Mouse (Mus musculus): Measurements from ENCODE around the gene Map1b. TPM values are rescaled to one million over a fixed set of nuclear protein-coding genes. Genes with fewer than 3 reads are reported as not detected.

Map1b gene
- total RNA-seq, 2 experiments from 2014 or later, result 20.6 to 24.3 TPM

DNA sequence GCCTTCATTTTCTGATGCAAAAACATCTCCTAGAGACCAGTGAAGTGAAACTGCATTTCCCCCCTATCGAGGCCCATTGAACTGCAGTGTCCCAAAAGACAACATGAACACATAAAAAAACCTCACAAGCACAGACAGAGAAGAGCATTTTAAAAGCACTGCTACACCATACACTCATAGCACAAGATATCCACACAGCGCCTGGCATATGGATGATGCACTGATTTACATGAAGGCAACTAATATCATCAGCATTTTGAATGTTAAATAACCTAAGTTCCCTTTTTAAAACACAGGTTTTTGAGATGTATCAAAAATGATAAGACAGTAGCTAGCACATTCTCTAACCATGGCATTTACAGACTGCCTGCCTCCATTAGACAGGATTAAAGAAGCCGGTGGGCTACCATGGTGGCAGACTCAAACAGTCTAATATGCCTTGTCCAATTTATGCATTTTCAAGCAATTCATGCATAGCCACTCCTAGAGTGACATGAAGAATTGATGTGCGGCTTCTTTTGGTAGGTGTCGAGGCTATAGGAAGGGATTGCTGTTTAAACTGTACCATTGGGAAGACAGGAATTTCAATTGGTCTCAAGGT lies 22.9 kb downstream of the Map1b start:
- intact Hi-C loops (cut with DNase I), result no loop called here

DNA sequence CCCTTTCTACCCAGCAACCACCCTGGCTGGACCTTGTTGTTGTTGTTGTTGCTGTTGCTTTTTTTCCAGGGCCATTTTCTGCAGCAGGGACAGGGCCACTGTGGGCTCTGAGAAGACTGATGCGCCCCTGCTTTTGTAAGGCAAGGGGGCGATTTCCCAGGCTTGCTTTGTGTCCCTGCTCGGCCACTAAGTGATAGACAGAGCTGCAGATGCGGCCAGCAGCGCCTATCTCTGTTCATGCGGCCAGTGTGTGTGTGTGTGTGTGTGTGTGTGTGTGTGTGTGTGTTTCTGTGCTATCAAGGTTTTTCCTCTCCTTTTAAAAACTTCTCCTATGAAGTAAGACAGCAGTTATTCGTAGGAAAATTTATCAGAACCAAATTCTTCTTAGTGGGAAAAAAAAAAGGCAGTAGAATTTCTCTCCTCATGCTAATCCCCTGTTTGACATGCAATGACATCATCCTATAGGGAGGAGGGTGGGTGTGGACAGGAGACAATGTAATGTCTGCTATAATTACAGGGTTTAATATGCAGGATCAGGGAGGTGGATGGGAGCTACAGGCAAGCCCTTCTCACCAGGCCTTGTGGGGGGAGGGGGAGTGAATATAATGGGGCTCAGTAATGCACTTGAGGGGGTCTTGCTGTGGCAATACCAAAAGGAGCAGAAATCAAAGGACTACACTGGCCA lies 23.6 kb downstream of the Map1b start:
- DNase-seq, result no peak
- intact Hi-C loops (cut with DNase I), result no loop called here

More for the DNA sequence above, 22.9 kb downstream of the Map1b start:
- no peak for DNase-seq

- DNase-seq, result no peak
- intact Hi-C loops (cut with DNase I), result no loop called here
Measured at GRCm38 (mm10) chr13:99489998-99490397, 26.3 kb downstream of the Map1b start.

- no peak for DNase-seq
- intact Hi-C loops (cut with DNase I), result no loop called here
Measured at GRCm38 (mm10) chr13:99489175-99489574, 27.2 kb downstream of the Map1b start.

- intact Hi-C loops (cut with DNase I), result no loop called here
- DNase-seq, result no peak
Measured at GRCm38 (mm10) chr13:99485861-99486260, 30.5 kb downstream of the Map1b start.

- no peak for DNase-seq
Measured at GRCm38 (mm10) chr13:99485331-99485733, 31.0 kb downstream of the Map1b start.

DNA sequence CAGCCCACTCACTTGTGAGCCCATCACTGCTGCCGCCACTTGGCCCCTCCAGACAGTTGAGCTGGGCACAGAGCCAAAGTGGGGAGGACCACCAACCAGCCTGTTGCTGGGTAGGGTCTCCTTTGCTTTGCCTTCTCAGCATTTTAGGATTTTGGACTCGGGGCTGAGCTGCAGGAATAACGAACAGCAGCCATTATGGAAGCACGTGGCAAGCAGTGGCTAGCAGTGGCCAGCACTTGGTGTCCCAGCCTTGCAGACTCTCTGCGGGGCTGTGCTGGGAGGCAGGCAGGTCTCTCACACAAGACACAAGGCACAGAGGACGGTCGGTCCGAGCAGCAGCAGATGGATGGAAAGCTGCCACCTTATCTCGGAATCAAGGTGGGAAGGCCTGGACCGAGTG lies 31.4 kb downstream of the Map1b start:
- DNase-seq, result no peak
- intact Hi-C loops (cut with DNase I), result no loop called here

More at GRCm38 (mm10) chr13:99485331-99485733, 31.0 kb downstream of the Map1b start:
- intact Hi-C loops (cut with DNase I), result no loop called here

- DNase-seq, result no peak
- intact Hi-C loops (cut with DNase I), result no loop called here
Measured at GRCm38 (mm10) chr13:99483433-99483832, 32.9 kb downstream of the Map1b start.

GRCm38 (mm10) chr13:99475488-99475887 lies 40.9 kb downstream of the Map1b start:
- peak in 1 of 2 experiments; percentile 16 for DNase-seq
- intact Hi-C loops (cut with DNase I), result no loop called here

DNA sequence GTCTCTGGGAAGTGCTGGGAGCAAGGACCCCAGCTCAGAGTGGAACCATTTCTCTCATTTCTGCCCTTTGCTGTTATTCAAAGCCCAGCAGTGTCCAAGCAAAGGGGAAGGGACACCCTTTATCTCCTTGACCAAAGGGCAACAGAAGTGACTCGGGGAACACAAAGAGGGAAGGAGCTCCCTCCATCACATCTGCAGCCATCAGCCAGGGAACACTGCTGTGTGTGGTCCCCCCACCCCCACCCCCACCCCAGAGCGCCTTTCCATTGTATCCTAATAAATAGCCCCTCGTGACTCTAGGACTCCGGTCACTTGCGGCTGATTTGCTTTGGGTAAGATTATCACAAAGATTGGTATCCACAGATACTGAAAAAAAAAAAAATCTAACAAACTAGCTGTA lies 41.3 kb downstream of the Map1b start:
- intact Hi-C loops (cut with DNase I), result no loop called here
- DNase-seq, result no peak

DNA sequence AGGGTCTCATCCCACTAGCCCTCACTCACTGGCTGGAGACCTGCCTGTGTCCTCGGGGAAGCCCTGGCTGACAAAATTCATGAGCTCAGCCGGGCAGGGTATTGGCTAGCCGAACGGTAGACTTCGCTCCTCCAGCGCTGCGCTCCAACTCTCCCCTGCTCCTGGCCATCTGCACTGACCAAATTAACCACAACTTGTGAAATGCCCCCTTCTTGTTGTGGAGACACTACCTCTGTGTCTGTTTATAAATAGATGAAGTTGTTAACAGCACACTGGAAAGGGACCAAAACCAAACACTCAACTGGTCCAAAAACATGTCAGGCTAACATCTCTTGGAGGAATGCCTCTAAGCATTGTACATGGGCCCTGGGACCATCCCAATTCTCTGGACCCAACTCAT lies 42.2 kb downstream of the Map1b start:
- intact Hi-C loops (cut with DNase I), result no loop called here
- DNase-seq, result no peak

GRCm38 (mm10) chr13:99472028-99472427 lies 44.3 kb downstream of the Map1b start:
- intact Hi-C loops (cut with DNase I), result no loop called here
- DNase-seq, result no peak

- DNase-seq, result no peak
- intact Hi-C loops (cut with DNase I), result no loop called here
Measured at GRCm38 (mm10) chr13:99470084-99470483, 46.3 kb downstream of the Map1b start.

- intact Hi-C loops (cut with DNase I), result no loop called here
- DNase-seq, result no peak
Measured at GRCm38 (mm10) chr13:99468267-99468666, 48.1 kb downstream of the Map1b start.

GRCm38 (mm10) chr13:99466811-99467315 lies 49.5 kb downstream of the Map1b start:
- DNase-seq, result no peak
- intact Hi-C loops (cut with DNase I), result no loop called here

- intact Hi-C loops (cut with DNase I), result no loop called here
- no peak for DNase-seq
Measured at GRCm38 (mm10) chr13:99466064-99466463, 50.3 kb downstream of the Map1b start.

- DNase-seq, result peak; percentile 14 to 49
Measured at GRCm38 (mm10) chr13:99464551-99464950, 51.8 kb downstream of the Map1b start.

DNA sequence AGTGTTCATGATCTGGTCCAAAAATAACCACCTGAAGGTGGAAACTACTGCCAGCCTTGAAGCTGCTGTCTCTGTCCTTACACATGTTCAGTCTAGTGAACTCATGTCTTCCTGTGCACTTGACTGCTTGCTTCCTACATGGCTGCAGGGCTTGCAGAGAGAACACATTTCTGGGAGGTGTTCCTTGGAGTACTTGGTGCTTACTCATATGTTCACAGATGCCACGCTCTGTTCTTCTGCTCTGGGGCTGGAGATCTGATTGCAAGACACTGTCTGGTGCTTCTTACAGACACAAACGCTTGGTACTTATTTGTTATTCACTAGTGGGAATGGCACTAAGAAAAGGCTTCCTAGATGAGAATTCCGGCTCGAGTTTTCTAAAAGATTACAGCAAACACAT lies 54.5 kb downstream of the Map1b start:
- intact Hi-C loops (cut with DNase I), result no loop called here
- no peak for DNase-seq

More at GRCm38 (mm10) chr13:99464551-99464950, 51.8 kb downstream of the Map1b start:
- intact Hi-C loops (cut with DNase I), result no loop called here

DNA sequence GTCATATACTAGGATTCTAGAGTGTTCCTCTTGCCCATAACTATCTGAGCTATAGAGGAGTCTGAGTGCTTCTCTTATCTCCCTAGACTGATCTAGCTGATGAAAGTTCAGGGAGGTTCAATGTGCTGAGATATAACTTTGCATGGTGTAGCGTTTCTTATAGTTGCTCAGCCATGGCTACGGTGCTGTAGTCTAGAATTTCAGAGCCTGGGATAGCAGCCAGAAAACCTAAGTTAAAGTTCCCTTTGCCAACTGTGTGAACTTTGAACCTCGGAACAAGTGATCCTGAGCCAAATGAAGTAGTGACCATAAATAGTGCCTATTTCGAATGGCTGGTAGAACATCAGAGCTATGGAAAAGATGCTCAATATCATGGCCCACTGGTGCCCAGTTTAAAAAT lies 56.7 kb downstream of the Map1b start:
- intact Hi-C loops (cut with DNase I), result loop anchor here (5.0 kb wide), 1 partner anchor 48 kb away; no protein-coding TSS in a partner anchor
- no peak for DNase-seq

DNA sequence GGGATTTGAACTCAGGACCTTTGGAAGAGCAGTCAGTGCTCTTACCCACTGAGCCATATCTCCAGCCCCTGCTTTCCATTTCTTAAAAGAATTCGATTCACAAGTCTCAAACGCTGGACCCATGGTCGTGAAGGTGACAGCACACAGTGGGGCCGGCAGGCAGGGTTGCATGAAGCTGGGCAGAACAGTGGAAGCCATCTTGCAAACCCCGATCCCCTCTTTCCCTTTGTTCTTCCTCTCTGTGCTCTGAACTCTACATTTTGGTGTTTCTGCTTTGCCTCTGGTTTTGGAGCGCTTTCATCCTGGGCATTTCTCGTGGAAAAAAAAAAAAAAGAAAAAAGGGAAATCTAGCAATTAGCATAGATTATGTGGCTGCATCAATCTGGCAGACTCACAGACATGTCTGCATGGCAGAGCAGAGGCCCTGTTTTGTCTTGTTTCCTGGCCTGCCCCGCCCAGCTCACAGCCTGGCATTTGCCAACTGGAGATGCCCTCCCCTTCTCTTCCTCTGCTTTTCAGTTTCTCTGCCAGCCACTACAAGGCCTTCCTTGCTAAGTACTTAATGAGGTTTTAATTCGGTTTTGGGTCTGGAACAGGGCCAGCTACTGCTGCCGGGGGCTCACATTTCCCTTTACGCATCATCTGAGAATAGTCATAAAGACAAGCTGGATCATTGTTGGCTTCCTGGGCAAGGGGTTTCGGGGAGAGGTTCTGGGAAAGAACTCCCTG lies 57.5 kb downstream of the Map1b start:
- intact Hi-C loops (cut with DNase I), result loop anchor here (5.0 kb wide), 1 partner anchor 48 kb away; no protein-coding TSS in a partner anchor
- DNase-seq, result no peak

DNA sequence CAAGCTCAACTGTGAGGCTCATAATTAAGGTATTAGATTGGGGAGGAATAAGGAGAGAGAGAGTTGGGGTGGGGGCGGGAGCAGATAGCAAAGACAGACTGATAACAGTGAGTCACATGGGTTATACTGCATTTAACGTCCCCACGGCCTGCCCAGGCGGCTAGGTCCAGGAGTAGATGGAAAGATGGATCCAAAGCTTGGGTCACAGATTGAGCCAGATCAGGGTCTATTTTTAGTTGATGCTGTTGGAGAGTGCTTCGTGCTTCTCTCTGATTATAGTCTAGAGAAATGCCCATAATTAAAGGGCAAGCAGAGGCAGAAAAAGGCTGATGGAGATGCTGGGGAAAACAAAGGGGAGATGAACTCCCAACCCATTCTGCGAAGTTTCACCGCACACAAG lies 61.4 kb downstream of the Map1b start:
- intact Hi-C loops (cut with DNase I), result loop anchor here (5.0 kb wide), 1 partner anchor 52 kb away; no protein-coding TSS in a partner anchor
- no peak for DNase-seq

Measured in heart, postnatal 14 days (tissue).